23 mouse cellular contexts compared by ENCODE assay signal in the genomic region with DNA sequence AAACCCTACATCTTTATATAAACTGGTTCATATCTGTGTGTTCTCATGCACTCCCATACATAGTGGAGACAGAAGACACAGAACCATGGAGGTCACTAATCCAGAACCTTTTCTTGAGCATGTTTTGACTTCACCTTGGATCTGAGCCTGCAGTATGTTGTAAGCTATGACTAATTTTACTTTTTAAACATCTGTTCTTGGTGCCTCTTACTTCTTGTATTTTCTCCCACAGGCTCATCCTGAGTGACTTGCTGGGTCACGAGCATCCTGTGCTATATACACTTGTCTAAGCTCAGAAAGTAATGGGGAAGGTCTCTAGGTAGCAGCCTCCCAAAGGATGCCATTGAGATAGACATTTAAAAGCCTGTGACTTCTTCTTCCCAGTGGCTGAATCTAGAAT. TPM values are rescaled to one million over a fixed set of nuclear protein-coding genes. Genes with fewer than 3 reads are reported as not detected.
DNase-seq lines count a peak whose midpoint lies in the region; TF ChIP-seq lines count a peak whose summit lies in the region.
"Had no signal": no experiment of that assay in that cellular context is flagged by ENCODE, and none has a peak within 500 bp of the region (broad histone marks: within the 10 kb centered on the region; RNA-seq: fewer than 3 reads in every experiment).

No protein-coding gene starts in this region.

- intact Hi-C loops in gastrocnemius, adult 2 months (cut with DNase I): no loop called here

- TF ChIP-seq CTCF in gastrocnemius, adult 2 months (IDR thresholded peaks at IDR 0.05): no peak

- H3K27ac ChIP-seq in gastrocnemius, adult 2 months: peak overlapping the region; percentile 77
- H3K27ac ChIP-seq: forebrain, embryonic 10.5 days; forebrain, embryonic 13.5 days; heart, adult 2 months; heart, embryonic 13.5 days; hindbrain, embryonic 14.5 days; hindbrain, postnatal 0 days had no signal

- DNase-seq in gastrocnemius, adult 2 months: no peak
- DNase-seq in gastrocnemius, postnatal 4 days (ENCODE audit: low spot score in 2 of 2): no peak
- peak; percentile 30 for DNase-seq in heart, adult 8-10 months (ENCODE audit: low spot score)
- DNase-seq in heart, postnatal 4 days: no peak
- peak; percentile 67 for DNase-seq in 3T3-L1 (ENCODE audit: low read depth, low spot score)
- peak; percentile 33 for DNase-seq in skeletal muscle tissue, adult 2 months (ENCODE audit: low read depth, low spot score)
- no peak for DNase-seq in ovary, postnatal 36 days (ENCODE audit: low spot score)
- DNase-seq: adrenal gland, postnatal 10 days; adrenal gland, postnatal 36 days; cerebellum, adult 18-20 months; cerebellum, adult 9-10 months; cerebellum, postnatal 14 days; gastrocnemius, postnatal 36 days; kidney, adult 18-20 months had no signal

- no peak overlapping the region for H3K4me3 ChIP-seq in gastrocnemius, adult 2 months
- H3K4me3 ChIP-seq: forebrain, embryonic 10.5 days; forebrain, embryonic 13.5 days; heart, adult 2 months; heart, embryonic 13.5 days had no signal

RNA-seq across cellular contexts. Expression of a gene that starts 18.0 kb away (rescaled TPM):
- total RNA-seq in gastrocnemius, adult 2 months (2021): not detected
- 1 to 10 TPM in 1 of 2 experiments, not detected in 1; 1.0 TPM for total RNA-seq in gastrocnemius, postnatal 4 days (2021)
- 1 to 10 TPM in 2 of 4 experiments, under 1 TPM in 1, not detected in 1; 0.60 to 1.4 (median 1.4) TPM for total RNA-seq in heart, adult 8-10 months (2022)
- under 1 TPM in 1 of 2 experiments, not detected in 1; 0.60 TPM for total RNA-seq in heart, postnatal 4 days (2021)
- total RNA-seq: adrenal gland, postnatal 10 days; ES-E14; hindbrain, postnatal 0 days had no signal

RNA-seq across cellular contexts. Expression of a gene that starts 31.3 kb away (rescaled TPM):
- total RNA-seq in gastrocnemius, adult 2 months (2021): not detected
- total RNA-seq in gastrocnemius, postnatal 4 days (2021): 1 to 10 TPM; 3.9 to 7.8 TPM
- 1 to 10 TPM in 2 of 4 experiments, under 1 TPM in 1, not detected in 1; 0.57 to 3.5 (median 1.3) TPM for total RNA-seq in heart, adult 8-10 months (2022)
- total RNA-seq in heart, postnatal 4 days (2021): under 1 TPM in 1 of 2 experiments, not detected in 1; 0.86 TPM
- total RNA-seq: adrenal gland, adult 18-20 months; adrenal gland, postnatal 36 days; ES-E14; gastrocnemius, adult 8-10 months; gastrocnemius, postnatal 36 days had no signal

Comparison
In these comparisons a context has a peak if more than half of its experiments do, and no peak if none do; other contexts are left out.
1. DNase-seq: peak in heart, adult 8-10 months (single experiment), 3T3-L1 (single experiment) and skeletal muscle tissue, adult 2 months (single experiment); none in gastrocnemius, adult 2 months (single experiment), gastrocnemius, postnatal 4 days (0 of 2), heart, postnatal 4 days (single experiment) and ovary, postnatal 36 days (single experiment).